Comparison of ENCODE assay signal across 8 mouse cellular contexts in the genomic region with DNA sequence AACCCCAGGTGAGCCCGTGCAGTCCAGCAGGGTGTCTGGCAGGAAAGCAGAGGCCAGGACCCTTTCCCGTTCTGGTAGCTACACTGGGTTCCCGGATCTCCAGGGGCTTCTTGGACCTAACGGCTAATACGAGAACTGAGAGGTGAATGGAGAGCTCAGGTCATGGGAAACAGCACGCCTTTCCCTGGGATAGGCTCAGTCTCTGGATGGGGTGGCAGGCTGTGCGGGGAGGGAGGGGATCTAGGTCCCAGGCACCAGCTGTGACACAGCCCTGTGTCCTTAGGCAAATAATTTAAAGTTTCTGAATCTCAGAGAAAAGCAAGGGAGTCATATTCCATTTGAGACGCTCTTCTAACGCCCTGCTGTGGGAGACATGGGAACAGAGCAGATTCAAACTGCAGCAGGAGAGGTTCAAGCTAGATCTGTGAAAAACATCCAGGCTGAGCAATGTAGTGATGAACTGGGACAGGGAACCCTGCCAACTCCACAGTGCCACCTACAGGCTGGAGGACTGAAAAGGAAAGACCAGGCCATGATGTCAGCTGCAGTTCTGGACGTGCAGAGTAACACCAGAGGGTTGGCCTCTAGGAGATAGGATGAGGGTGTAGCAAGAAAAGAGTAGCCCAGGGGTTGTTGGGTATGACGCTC.
DNase-seq lines count a peak whose midpoint lies in the region; ATAC-seq and TF ChIP-seq lines count a peak whose summit lies in the region.

No protein-coding gene starts in this region.

- 44% methylated on average over 11 of the region's 11 CpGs for WGBS in embryonic facial prominence, embryonic 15.5 days
- 52% methylated on average over 11 of the region's 11 CpGs for WGBS in hindbrain, embryonic 10.5 days
- 45% methylated on average over 11 of the region's 11 CpGs for WGBS in limb, embryonic 14.5 days
- WGBS in midbrain, embryonic 15.5 days, result 51% methylated on average over 11 of the region's 11 CpGs

- TF ChIP-seq CTCF in bone marrow macrophage, adult 2 months (IDR thresholded peaks at IDR 0.05; ENCODE audit: low read depth, low read length), result peak; percentile 69

- ATAC-seq in embryonic facial prominence, embryonic 15.5 days (ENCODE audit: insufficient number of reproducible peaks, low FRiP score, low TSS enrichment, low read depth), result peak; percentile 25; the same call in 1 of the 2 replicates
- no peak for ATAC-seq in limb, embryonic 14.5 days (ENCODE audit: low FRiP score, low read depth)
- peak; percentile 68 for ATAC-seq in midbrain, embryonic 15.5 days (replicated peaks)

- no peaks in the 10 kb centered on the region for H3K27me3 ChIP-seq in embryonic facial prominence, embryonic 15.5 days
- no peaks in the 10 kb centered on the region for H3K27me3 ChIP-seq in hindbrain, embryonic 10.5 days (ENCODE audit: insufficient read depth, poor library complexity, severe bottlenecking)
- H3K27me3 ChIP-seq in limb, embryonic 14.5 days (ENCODE audit: control insufficient read depth, insufficient read depth, low read length), result no peaks in the 10 kb centered on the region
- no peaks in the 10 kb centered on the region for H3K27me3 ChIP-seq in midbrain, embryonic 15.5 days (replicated peaks)

- H3K4me2 ChIP-seq in embryonic facial prominence, embryonic 15.5 days (replicated peaks), result peak overlapping the region; percentile 37
- peak overlapping the region; percentile 37 for H3K4me2 ChIP-seq in limb, embryonic 14.5 days (replicated peaks; ENCODE audit: low read depth, low read length, severe bottlenecking)
- peak overlapping the region; percentile 50 for H3K4me2 ChIP-seq in midbrain, embryonic 15.5 days

- H3K27ac ChIP-seq in bone marrow macrophage, adult 2 months (ENCODE audit: insufficient read depth, low read depth, low read length), result no peak overlapping the region
- H3K27ac ChIP-seq in embryonic facial prominence, embryonic 15.5 days (replicated peaks), result no peak overlapping the region
- H3K27ac ChIP-seq in hindbrain, embryonic 10.5 days, result no peak overlapping the region
- H3K27ac ChIP-seq in limb, embryonic 14.5 days (replicated peaks; ENCODE audit: low read depth, low read length), result no peak overlapping the region
- H3K27ac ChIP-seq in midbrain, embryonic 15.5 days, result no peak overlapping the region

- H3K9ac ChIP-seq in embryonic facial prominence, embryonic 15.5 days, result no peak overlapping the region
- no peak overlapping the region for H3K9ac ChIP-seq in limb, embryonic 14.5 days (ENCODE audit: low read depth, low read length, severe bottlenecking)
- H3K9ac ChIP-seq in midbrain, embryonic 15.5 days, result peak overlapping the region; percentile 27; the same call in 1 of the 2 replicates

- no peak overlapping the region for H3K4me3 ChIP-seq in bone marrow macrophage, adult 2 months (ENCODE audit: insufficient read depth, low read length)
- peak overlapping the region; percentile 15 for H3K4me3 ChIP-seq in embryonic facial prominence, embryonic 15.5 days (replicated peaks)
- H3K4me3 ChIP-seq in hindbrain, embryonic 10.5 days, result peak overlapping the region; percentile 29
- H3K4me3 ChIP-seq in limb, embryonic 14.5 days (replicated peaks; ENCODE audit: low read length), result 0 out of 2 replicates have a peak overlapping the region, but pooled peaks have one; percentile 2
- H3K4me3 ChIP-seq in midbrain, embryonic 15.5 days, result peak overlapping the region; percentile 23

- DNase-seq in heart, adult 11 months, result peak; percentile 90
- no peak for DNase-seq in heart, postnatal 25 days (ENCODE audit: low spot score)
- peak; percentile 72 for DNase-seq in hindbrain, embryonic 10.5 days (ENCODE audit: low spot score)
- peak; percentile 39 for DNase-seq in limb, embryonic 14.5 days (ENCODE audit: low spot score)
- DNase-seq in testis, postnatal 10 days (ENCODE audit: low spot score), result peak; percentile 77

- H3K4me1 ChIP-seq in bone marrow macrophage, adult 2 months (ENCODE audit: control insufficient read depth, insufficient read depth, low read length), result no peaks in the 10 kb centered on the region
- H3K4me1 ChIP-seq in embryonic facial prominence, embryonic 15.5 days, result peaks cover 8% of the 10 kb centered on the region
- peaks cover 12% of the 10 kb centered on the region for H3K4me1 ChIP-seq in hindbrain, embryonic 10.5 days (replicated peaks)
- no peaks in the 10 kb centered on the region for H3K4me1 ChIP-seq in limb, embryonic 14.5 days (ENCODE audit: control insufficient read depth, insufficient read depth, low read length)
- H3K4me1 ChIP-seq in midbrain, embryonic 15.5 days, result peaks cover 8% of the 10 kb centered on the region

- H3K9me3 ChIP-seq in embryonic facial prominence, embryonic 15.5 days (replicated peaks), result no peaks in the 10 kb centered on the region
- no peaks in the 10 kb centered on the region for H3K9me3 ChIP-seq in hindbrain, embryonic 10.5 days
- no peaks in the 10 kb centered on the region for H3K9me3 ChIP-seq in limb, embryonic 14.5 days (ENCODE audit: control insufficient read depth, low read length)
- H3K9me3 ChIP-seq in midbrain, embryonic 15.5 days, result no peaks in the 10 kb centered on the region

- intact Hi-C loops in heart, postnatal 25 days (cut with DNase I), result loop anchor here (2.0 to 5.0 kb wide), 3 partner anchors 62 to 347 kb away; no protein-coding TSS in a partner anchor

- no peak for TF ChIP-seq POLR2A in bone marrow macrophage, adult 2 months (IDR thresholded peaks at IDR 0.05; ENCODE audit: borderline replicate concordance, low read depth, low read length)
- TF ChIP-seq POLR2A in limb, embryonic 14.5 days (IDR thresholded peaks at IDR 0.05; ENCODE audit: borderline replicate concordance, extremely low read depth, insufficient read depth, insufficient read length), result no peak

- no peaks in the 10 kb centered on the region for H3K36me3 ChIP-seq in embryonic facial prominence, embryonic 15.5 days
- H3K36me3 ChIP-seq in hindbrain, embryonic 10.5 days, result no peaks in the 10 kb centered on the region
- H3K36me3 ChIP-seq in limb, embryonic 14.5 days (ENCODE audit: control insufficient read depth, insufficient read depth, low read length), result no peaks in the 10 kb centered on the region
- no peaks in the 10 kb centered on the region for H3K36me3 ChIP-seq in midbrain, embryonic 15.5 days (replicated peaks)
